Mouse (Mus musculus) small intestine, adult 2 months (tissue): ENCODE data around the gene Cutal. TPM values are rescaled to one million over a fixed set of nuclear protein-coding genes. Genes with fewer than 3 reads are reported as not detected.

Experiments
- H3K27ac ChIP-seq: fragments of 200-500 bp; 2 replicates; pipeline ENCODE4 v1.5.1; 2012; ENCODE audit warnings: low read depth, low read length, control low read depth, inconsistent platforms; ENCODE audit not compliant: insufficient read depth
- H3K27me3 ChIP-seq: fragments of 200-500 bp; 2 replicates; pipeline ENCODE4 v1.6.1; 2012; ENCODE audit warnings: mild to moderate bottlenecking, moderate library complexity, low read length, inconsistent platforms; ENCODE audit not compliant: control insufficient read depth, insufficient read depth
- H3K36me3 ChIP-seq: fragments of 200-500 bp; 2 replicates; pipeline ENCODE4 v1.6.1; 2012; ENCODE audit warnings: mild to moderate bottlenecking, low read length, control low read depth, inconsistent platforms; ENCODE audit not compliant: control insufficient read depth, insufficient read depth
- H3K4me1 ChIP-seq: fragments of 200-500 bp; 2 replicates; pipeline ENCODE4 v1.6.1; 2012; ENCODE audit warnings: low read length, inconsistent platforms, mixed read lengths; ENCODE audit not compliant: control insufficient read depth, insufficient read depth, insufficient read length
- H3K4me3 ChIP-seq: fragments of 200-500 bp; 2 replicates; pipeline ENCODE4 v1.5.1; 2012; ENCODE audit warnings: low read depth, mild to moderate bottlenecking, control low read depth, inconsistent platforms, low read length, moderate library complexity
- CTCF ChIP-seq: fragments of 200-500 bp; IDR thresholded peaks from 2 replicates; pipeline ENCODE4 v1.5.1; 2012; ENCODE audit warnings: low read depth, mild to moderate bottlenecking, control low read depth, inconsistent platforms, low read length, moderate library complexity, mixed read lengths; ENCODE audit not compliant: insufficient replicate concordance, insufficient read length; ENCODE audit errors: extremely low read depth
- POLR2A ChIP-seq: fragments of 200-500 bp; IDR thresholded peaks from 2 replicates; pipeline ENCODE4 v1.6.1; 2012; ENCODE audit warnings: low read depth, mild to moderate bottlenecking, control low read depth, inconsistent platforms, low read length, moderate library complexity
- WGBS: fragments of 180-500 bp; shearing (Covaris S2); methylation state at CpG from one replicate; pipeline ENCODE4 v1.1.7; 2018; 5-methylcytosine and 5-hydroxymethylcytosine counted together
- polyA plus RNA-seq: library from polyadenylated mRNA; depleted of rRNA; stranded (reverse); fragments of >200 nt; gene quantifications from 2 replicates; pipeline ENCODE4 v1.2.3, GENCODE M21; 2012; rRNA removed

Gene Cutal
- polyA plus RNA-seq, 1 experiment, result 16.0 TPM

DNA sequence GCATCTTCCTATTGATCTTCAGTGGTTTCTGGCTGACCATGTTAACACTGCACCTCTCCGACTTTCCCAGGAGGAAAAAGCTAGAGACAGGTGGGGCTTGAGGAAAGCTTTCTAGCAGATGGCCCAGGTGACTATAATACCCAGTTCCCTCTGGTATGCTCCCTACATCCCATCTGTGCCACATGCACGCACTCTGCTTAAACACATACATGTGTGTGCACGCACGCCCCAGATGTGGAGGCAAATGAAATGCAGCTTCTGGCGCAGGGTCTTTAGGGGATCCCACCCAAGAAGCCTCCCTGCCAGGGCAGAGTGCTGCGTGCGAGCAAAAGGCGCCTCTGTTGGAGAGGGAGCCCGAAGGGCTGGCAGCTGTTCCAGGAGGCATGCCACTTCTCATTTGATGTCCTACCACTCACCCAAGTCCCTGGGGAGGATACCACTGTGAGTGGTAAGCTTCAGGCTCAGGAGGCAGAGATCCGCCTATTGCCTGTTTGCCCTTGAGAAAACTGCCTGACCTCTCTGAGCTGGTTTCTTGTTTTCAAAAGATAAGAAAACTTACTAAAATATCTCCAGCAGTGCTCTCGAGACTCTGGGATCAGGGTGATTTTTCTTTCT lies 67.0 kb downstream of the Cutal start:
- H3K36me3 ChIP-seq, result no peaks in the 10 kb centered on the region
- no peaks in the 10 kb centered on the region for H3K27me3 ChIP-seq
- TF ChIP-seq POLR2A (no peak), CTCF (no peak)
- peaks cover 3% of the 10 kb centered on the region for H3K4me1 ChIP-seq
- 77% methylated on average over 11 of the region's 11 CpGs for WGBS
- no peak overlapping the region for H3K4me3 ChIP-seq
- H3K27ac ChIP-seq, result no peak overlapping the region

Other genes starting within 250 kb of the Cutal start
- 4.8 and 7.3 TPM in 2 replicates for gene Gapvd1, start 119.2 kb upstream of the Cutal start, polyA plus RNA-seq
- gene Hspa5, start 102.4 kb upstream of the Cutal start, polyA plus RNA-seq, result 252 and 340 TPM in 2 replicates
- gene Rabepk, start 74.5 kb upstream of the Cutal start, polyA plus RNA-seq, result 16.2 and 16.9 TPM in 2 replicates
- 10.1 and 17.0 TPM in 2 replicates for gene Fbxw2, start 48.1 kb upstream of the Cutal start, polyA plus RNA-seq
- gene Gm34653, start 41.4 kb upstream of the Cutal start, polyA plus RNA-seq, result not detected in 2 replicates
- 3.0 and 4.2 TPM in 2 replicates for gene Psmd5, start 572 bp downstream of the Cutal start, polyA plus RNA-seq
- gene Phf19, start 39.6 kb downstream of the Cutal start, polyA plus RNA-seq, result 0.51 and 1.4 TPM in 2 replicates
- gene Traf1, start 87.4 kb downstream of the Cutal start, polyA plus RNA-seq, result 3.8 and 6.1 TPM in 2 replicates
- gene Hc, start 187.0 kb downstream of the Cutal start, polyA plus RNA-seq, result not detected in 2 replicates
- gene AI182371, start 227.1 kb downstream of the Cutal start, polyA plus RNA-seq, result 0.22 TPM in 1 of 2 replicates, not detected in the other
- 3.0 and 5.2 TPM in 2 replicates for gene Cntrl, start 235.1 kb downstream of the Cutal start, polyA plus RNA-seq